Mouse (Mus musculus): Measurements from ENCODE around the gene Zfp984. TPM values are rescaled to one million over a fixed set of nuclear protein-coding genes. Genes with fewer than 3 reads are reported as not detected.
A peak's percentile ranks its signal among the peaks of the same experiment; 100 is the strongest.
"Not testable (repeated sequence)": the region's sequence is repeated elsewhere in the genome, so short reads cannot be mapped to it uniquely, and the experiment has no call there.

Gene Zfp984
- polyA plus RNA-seq (2012; rRNA removed): 0.84 and 1.3 TPM in 2 replicates

DNA sequence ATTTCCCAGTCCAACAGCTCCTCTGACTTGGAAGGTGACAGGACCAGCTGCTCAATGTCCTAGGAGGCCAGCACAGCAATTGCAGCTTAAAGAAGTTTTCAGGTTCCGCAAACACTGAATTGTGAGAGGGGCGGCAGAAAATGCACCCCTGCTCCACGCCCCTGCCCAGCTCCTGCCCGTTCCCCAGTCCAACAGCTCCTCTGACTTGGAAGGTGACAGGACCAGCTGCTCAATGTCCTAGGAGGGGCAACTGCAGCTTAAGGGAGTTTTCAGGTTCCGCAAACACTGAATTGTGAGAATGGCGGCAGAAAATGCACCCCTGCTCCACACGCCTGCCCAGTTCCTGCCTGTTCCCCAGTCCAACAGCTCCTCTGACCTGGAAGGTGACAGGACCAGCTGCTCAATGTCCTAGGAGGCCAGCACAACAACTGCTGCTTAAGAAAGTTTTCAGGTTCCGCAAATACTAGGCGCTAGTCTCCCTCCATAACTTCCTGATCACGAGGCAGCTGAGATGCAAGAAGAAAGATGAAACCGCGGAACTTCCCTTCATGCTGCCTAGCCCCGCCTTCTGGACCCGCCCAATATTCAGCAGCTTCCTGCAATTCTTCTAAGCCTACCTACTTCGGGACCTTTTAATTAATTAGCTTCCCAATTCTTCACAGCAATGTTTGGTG is at the start of gene Zfp984:
Gene Zfp984 (minus strand): TSS at position 497 of the 674 bp plus-strand sequence.
- 17% methylated on average over 15 of the region's 15 CpGs for WGBS
- H3K27me3 ChIP-seq (ENCODE audit: control insufficient read depth, insufficient read depth, low read length); H3K4me1 ChIP-seq (replicated peaks; ENCODE audit: control insufficient read depth, insufficient read depth, low read length); H3K36me3 ChIP-seq (ENCODE audit: control insufficient read depth, insufficient read depth, low read length): not testable (repeated sequence)
- peak; percentile 58 for DNase-seq
- Histone ChIP-seq H3K27ac (ENCODE audit: control insufficient read depth, insufficient read depth, low read length) (peak within 1 kb of the TSS; percentile 66; the same call in 1 of the 2 replicates), H3K4me3 (ENCODE audit: control insufficient read depth, insufficient read depth, low read length) (peak within 1 kb of the TSS; percentile 50)

GRCm38 (mm10) chr4:147850776-147851175 is 41.2 kb upstream of the Zfp984 start:
- WGBS: 89% methylated on average over 2 of the region's 2 CpGs

DNA sequence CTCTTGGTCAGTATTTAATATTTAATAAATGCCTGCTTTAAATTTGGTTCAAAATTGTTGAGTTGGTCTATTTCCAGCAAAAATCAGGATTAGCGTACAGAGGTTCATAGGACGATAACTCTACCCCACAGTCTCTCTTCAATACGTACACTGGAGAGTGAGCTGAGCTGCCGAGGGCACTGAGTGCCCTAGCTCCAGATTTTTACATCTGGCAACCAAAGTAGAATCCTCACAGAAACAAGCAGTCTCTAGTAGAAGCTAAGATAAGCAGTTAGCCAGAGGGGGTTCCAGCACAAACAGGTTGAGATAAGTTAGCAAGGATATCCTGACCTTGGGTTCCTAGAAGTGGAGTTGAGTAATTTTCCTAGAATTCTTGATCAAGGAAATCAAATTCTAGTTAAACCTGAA is 39.0 kb upstream of the Zfp984 start:
- no peaks in the 10 kb centered on the region for H3K36me3 ChIP-seq (ENCODE audit: control insufficient read depth, insufficient read depth, low read length)
- H3K27ac ChIP-seq (ENCODE audit: control insufficient read depth, insufficient read depth, low read length): no peak overlapping the region
- TF ChIP-seq CTCF (IDR thresholded peaks at IDR 0.05; ENCODE audit: borderline replicate concordance, control insufficient read depth, extremely low read depth, insufficient read depth, low read length, poor library complexity) (no peak), POLR2A (IDR thresholded peaks at IDR 0.05; ENCODE audit: control insufficient read depth, extremely low read depth, insufficient read depth, low read length, poor library complexity) (no peak)
- WGBS: 1% methylated on average over 4 of the region's 4 CpGs
- H3K27me3 ChIP-seq (ENCODE audit: control insufficient read depth, insufficient read depth, low read length): no peaks in the 10 kb centered on the region
- DNase-seq: no peak
- peaks cover 2% of the 10 kb centered on the region; the same call in 1 of the 2 replicates for H3K4me1 ChIP-seq (replicated peaks; ENCODE audit: control insufficient read depth, insufficient read depth, low read length)
- peak overlapping the region; percentile 91 for H3K4me3 ChIP-seq (ENCODE audit: control insufficient read depth, insufficient read depth, low read length)

More at GRCm38 (mm10) chr4:147850776-147851175, 41.2 kb upstream of the Zfp984 start:
- no peak overlapping the region for H3K27ac ChIP-seq (ENCODE audit: control insufficient read depth, insufficient read depth, low read length)
- H3K4me3 ChIP-seq (ENCODE audit: control insufficient read depth, insufficient read depth, low read length): no peak overlapping the region
- TF ChIP-seq CTCF (IDR thresholded peaks at IDR 0.05; ENCODE audit: borderline replicate concordance, control insufficient read depth, extremely low read depth, insufficient read depth, low read length, poor library complexity): no peak
- no peak for TF ChIP-seq POLR2A (IDR thresholded peaks at IDR 0.05; ENCODE audit: control insufficient read depth, extremely low read depth, insufficient read depth, low read length, poor library complexity)
- H3K27me3 ChIP-seq (ENCODE audit: control insufficient read depth, insufficient read depth, low read length): no peaks in the 10 kb centered on the region
- DNase-seq: no peak
- H3K36me3 ChIP-seq (ENCODE audit: control insufficient read depth, insufficient read depth, low read length): no peaks in the 10 kb centered on the region
- H3K4me1 ChIP-seq (replicated peaks; ENCODE audit: control insufficient read depth, insufficient read depth, low read length): peaks cover 2% of the 10 kb centered on the region; the same call in 1 of the 2 replicates

DNA sequence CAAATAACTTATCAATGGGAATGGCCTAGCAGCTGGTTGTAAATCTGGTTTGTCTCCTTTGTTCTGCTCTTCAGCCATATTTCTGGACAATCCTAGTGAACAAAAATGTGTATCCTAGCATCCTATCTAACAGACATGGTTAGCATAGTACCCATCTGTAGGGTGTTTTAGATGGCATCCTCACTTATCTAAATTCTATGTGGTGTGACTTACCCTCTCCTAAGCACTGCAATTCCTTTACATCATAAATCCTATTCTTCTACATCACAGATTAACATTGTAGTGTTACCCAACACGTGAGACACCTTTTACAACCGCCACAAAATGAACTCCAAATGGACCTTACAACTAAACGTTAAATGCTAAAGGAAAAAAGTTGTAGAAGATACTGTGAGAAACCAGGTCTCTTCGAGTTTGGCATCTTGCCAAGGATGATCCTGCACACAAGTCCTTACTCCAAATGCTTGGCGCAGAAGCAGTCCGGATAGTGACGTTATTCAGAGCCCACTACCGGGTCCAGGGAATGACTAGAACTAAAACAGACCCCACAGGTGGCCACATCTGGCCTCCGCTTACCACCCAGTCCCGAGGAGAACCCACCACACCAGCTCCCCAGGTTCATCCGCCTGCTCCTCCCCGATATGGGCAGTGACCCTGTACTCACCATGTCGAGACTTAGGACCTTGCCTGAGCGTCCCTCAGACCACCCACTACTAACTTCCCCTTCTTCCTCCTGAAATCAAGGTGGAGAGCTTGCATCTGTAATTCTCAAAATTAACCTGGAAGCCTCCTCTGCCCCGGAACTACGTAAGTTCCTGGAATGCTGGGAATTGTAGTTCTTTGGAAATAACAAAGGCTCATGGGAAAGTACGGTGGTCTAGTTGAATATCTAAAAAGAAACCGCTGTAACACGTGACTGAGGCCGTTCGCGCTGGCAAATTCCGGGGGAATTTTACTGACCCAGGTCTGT is 38.3 kb upstream of the Zfp984 start, which contains the start of gene Zfp933:
Gene Zfp933 (minus strand): TSS at position 753 of the 970 bp plus-strand sequence.
- H3K27ac ChIP-seq (ENCODE audit: control insufficient read depth, insufficient read depth, low read length): no peak within 1 kb of the TSS
- no peak for TF ChIP-seq CTCF (IDR thresholded peaks at IDR 0.05; ENCODE audit: borderline replicate concordance, control insufficient read depth, extremely low read depth, insufficient read depth, low read length, poor library complexity)
- no peak for TF ChIP-seq POLR2A (IDR thresholded peaks at IDR 0.05; ENCODE audit: control insufficient read depth, extremely low read depth, insufficient read depth, low read length, poor library complexity)

DNA sequence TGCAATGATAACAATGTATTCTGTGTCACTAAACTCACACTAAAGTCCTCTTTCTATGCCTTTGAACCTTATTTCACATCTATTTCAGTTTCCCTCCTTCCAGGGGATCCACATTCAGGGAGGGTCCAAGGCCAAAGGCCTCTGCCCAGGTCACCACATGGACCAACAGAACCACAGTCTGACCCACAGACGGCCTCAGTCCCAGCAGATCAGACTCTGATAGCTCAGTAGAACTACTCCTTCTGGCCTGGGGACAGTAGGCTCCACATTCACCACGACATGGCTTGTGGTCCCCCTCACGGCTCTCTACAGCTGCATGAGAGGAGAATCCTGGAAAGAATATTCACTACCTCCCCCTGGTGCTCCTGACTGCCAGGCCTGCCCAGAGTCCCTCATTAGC is 33.3 kb upstream of the Zfp984 start:
- DNase-seq: no peak
- H3K27me3 ChIP-seq (ENCODE audit: control insufficient read depth, insufficient read depth, low read length): no peaks in the 10 kb centered on the region
- WGBS: 97% methylated on average over 3 of the region's 3 CpGs
- 0 out of 2 replicates have a peak, but pooled peaks cover under 1% of the 10 kb centered on the region for H3K4me1 ChIP-seq (replicated peaks; ENCODE audit: control insufficient read depth, insufficient read depth, low read length)
- TF ChIP-seq POLR2A (IDR thresholded peaks at IDR 0.05; ENCODE audit: control insufficient read depth, extremely low read depth, insufficient read depth, low read length, poor library complexity) (no peak), CTCF (IDR thresholded peaks at IDR 0.05; ENCODE audit: borderline replicate concordance, control insufficient read depth, extremely low read depth, insufficient read depth, low read length, poor library complexity) (no peak)
- no peak overlapping the region for H3K27ac ChIP-seq (ENCODE audit: control insufficient read depth, insufficient read depth, low read length)
- H3K4me3 ChIP-seq (ENCODE audit: control insufficient read depth, insufficient read depth, low read length): no peak overlapping the region
- H3K36me3 ChIP-seq (ENCODE audit: control insufficient read depth, insufficient read depth, low read length): no peaks in the 10 kb centered on the region

More for the DNA sequence above, 38.3 kb upstream of the Zfp984 start, which contains the start of gene Zfp933:
- Histone ChIP-seq H3K36me3 (ENCODE audit: control insufficient read depth, insufficient read depth, low read length) (no peaks in the 10 kb centered on the region), H3K4me3 (ENCODE audit: control insufficient read depth, insufficient read depth, low read length) (peak within 1 kb of the TSS; percentile 91), H3K27me3 (ENCODE audit: control insufficient read depth, insufficient read depth, low read length) (no peaks in the 10 kb centered on the region), H3K4me1 (replicated peaks; ENCODE audit: control insufficient read depth, insufficient read depth, low read length) (peaks cover 2% of the 10 kb centered on the region; the same call in 1 of the 2 replicates)
- 2% methylated on average over 23 of the region's 23 CpGs for WGBS
- peak; percentile 61 for DNase-seq

DNA sequence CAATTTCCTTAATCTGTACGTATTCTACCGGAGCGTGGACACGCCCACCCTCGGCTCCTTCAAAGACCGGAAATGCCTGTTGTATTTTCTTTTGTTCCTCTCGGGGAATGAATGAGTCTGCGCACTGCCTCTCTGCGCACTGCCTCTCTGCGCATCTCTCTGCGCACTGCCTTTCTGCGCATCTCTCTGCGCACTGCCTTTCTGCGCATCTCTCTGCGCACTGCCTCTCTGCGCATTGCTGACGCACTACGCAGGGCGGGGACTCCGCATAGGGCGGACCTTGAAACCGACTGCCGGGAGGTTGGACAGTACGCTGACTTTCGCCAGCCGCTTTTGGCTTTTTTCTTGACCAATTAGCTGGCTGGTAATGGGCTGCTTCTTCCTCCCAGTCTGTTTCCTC is 29.7 kb upstream of the Zfp984 start:
- 97% methylated on average over 23 of the region's 26 CpGs for WGBS
- H3K27ac ChIP-seq (ENCODE audit: control insufficient read depth, insufficient read depth, low read length); H3K4me3 ChIP-seq (ENCODE audit: control insufficient read depth, insufficient read depth, low read length); H3K27me3 ChIP-seq (ENCODE audit: control insufficient read depth, insufficient read depth, low read length); H3K4me1 ChIP-seq (replicated peaks; ENCODE audit: control insufficient read depth, insufficient read depth, low read length); H3K36me3 ChIP-seq (ENCODE audit: control insufficient read depth, insufficient read depth, low read length): not testable (repeated sequence)
- DNase-seq: peak; percentile 18

All from thymus, adult 2 months (tissue).